Mouse (Mus musculus) stomach, embryonic 16.5 days (tissue): ENCODE measurements around the gene Ppp1r12a. TPM values are rescaled to one million over a fixed set of nuclear protein-coding genes. Genes with fewer than 3 reads are reported as not detected.
A peak's percentile ranks its signal among the peaks of the same experiment; 100 is the strongest.

Experiments
- ATAC-seq: fragments of 200-750 bp; cut with Nextera tagmentation; 2 replicates; pipeline ENCODE4 v1.8.0; 2017; ENCODE audit warnings: moderate number of reproducible peaks, moderate TSS enrichment; ENCODE audit not compliant: insufficient read depth, low FRiP score
- H3K27ac ChIP-seq: fragments of 300-500 bp; sonication (generic); 2 replicates; pipeline ENCODE4 v1.5.1; 2014; ENCODE audit warnings: low read length
- H3K27me3 ChIP-seq: fragments of 300-500 bp; sonication (generic); 2 replicates; pipeline ENCODE4 v1.6.1; 2014; ENCODE audit warnings: low read length, control low read depth, mixed read lengths; ENCODE audit not compliant: control insufficient read depth, insufficient read depth
- H3K36me3 ChIP-seq: fragments of 300-500 bp; sonication (generic); 2 replicates; pipeline ENCODE4 v1.6.1; 2014; ENCODE audit warnings: low read length; ENCODE audit not compliant: control insufficient read depth, insufficient read depth
- H3K4me1 ChIP-seq: fragments of 300-500 bp; sonication (generic); 2 replicates; pipeline ENCODE4 v1.6.1; 2014; ENCODE audit warnings: low read length, control low read depth, mixed read lengths; ENCODE audit not compliant: control insufficient read depth, insufficient read depth
- H3K4me2 ChIP-seq: fragments of 300-500 bp; sonication (generic); 2 replicates; pipeline ENCODE4 v1.6.1; 2014; ENCODE audit warnings: low read depth, low read length, mixed read lengths
- H3K4me3 ChIP-seq: fragments of 300-500 bp; sonication (generic); replicated peaks from 2 replicates; pipeline ENCODE4 v1.5.1; 2014; ENCODE audit warnings: mild to moderate bottlenecking, low read length
- H3K9ac ChIP-seq: fragments of 300-500 bp; sonication (generic); 2 replicates; pipeline ENCODE4 v1.6.1; 2014; ENCODE audit warnings: low read length
- H3K9me3 ChIP-seq: fragments of 300-500 bp; sonication (generic); replicated peaks from 2 replicates; pipeline ENCODE4 v1.6.1; 2016; ENCODE audit warnings: low read length, control low read depth; ENCODE audit not compliant: control insufficient read depth
- WGBS: fragments of 180-500 bp; shearing (Covaris S2); extraction: QIAGEN DNeasy Blood & Tissue Kit; methylation state at CpG from one replicate; pipeline ENCODE4 v1.1.7; 2014; 5-methylcytosine and 5-hydroxymethylcytosine counted together
- polyA plus RNA-seq: library from polyadenylated mRNA; unstranded; fragments of >200 nt; fragmentation: Nextera tagmentation; extraction: Ambion mirVana; gene quantifications from 2 replicates; pipeline ENCODE4 v1.2.1, GENCODE M21; 2015

Gene Ppp1r12a
- 104 and 117 TPM in 2 replicates for polyA plus RNA-seq

DNA sequence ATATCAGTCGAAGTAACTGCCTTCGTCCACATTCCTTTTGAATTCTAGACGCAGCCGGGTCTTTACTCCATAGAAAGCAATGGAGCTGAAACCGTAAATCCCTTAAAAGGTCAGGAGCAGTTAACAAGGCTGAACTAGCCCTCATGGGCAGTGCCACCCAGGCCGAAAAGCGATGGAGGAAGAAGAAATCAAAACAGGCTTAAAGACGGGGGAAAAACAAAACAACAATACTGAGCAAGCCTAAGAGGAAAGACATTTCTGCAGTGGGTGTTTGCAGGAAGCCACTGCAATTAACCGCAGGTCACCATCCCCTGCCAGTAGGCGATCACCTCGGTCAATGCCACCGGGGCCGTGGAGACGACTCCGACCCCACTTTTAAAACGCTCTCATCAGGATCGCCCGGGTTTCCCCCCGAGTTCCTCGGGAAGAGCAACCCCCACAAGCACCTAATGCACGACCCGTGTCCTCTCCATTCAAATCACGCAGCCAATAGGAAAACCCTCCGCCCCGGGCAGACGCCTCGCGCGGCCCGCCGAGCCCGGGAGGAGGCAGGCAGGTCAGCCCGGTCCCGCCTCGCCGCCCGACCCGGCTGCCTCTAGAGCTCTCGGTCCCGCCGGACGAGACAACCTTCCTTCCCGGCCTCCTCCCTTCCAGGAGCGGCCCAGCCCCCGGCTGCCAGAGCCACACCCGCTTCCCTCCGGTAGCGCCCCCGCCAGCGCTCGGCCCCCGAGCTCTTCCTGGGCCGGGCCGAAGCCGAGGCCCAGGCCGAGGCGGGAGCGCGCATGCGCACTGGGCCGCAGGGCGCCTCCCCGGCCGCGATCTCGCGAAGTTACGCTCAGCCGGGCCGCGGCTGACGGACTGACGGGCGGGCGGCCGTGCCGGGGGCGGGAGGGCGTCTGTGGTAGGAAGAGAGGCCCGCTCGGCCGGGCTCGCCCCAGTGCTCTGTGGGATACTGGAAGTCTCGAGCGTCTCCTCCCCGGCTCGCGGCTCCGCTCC lies at the start of gene Ppp1r12a:
TSS of gene Ppp1r12a (plus strand) at position 933 of the 996 bp plus-strand sequence.
- peak within 1 kb of the TSS; percentile 100 for H3K9ac ChIP-seq
- H3K27ac ChIP-seq, result peak within 1 kb of the TSS; percentile 99
- no peaks in the 10 kb centered on the region for H3K36me3 ChIP-seq
- no peaks in the 10 kb centered on the region for H3K9me3 ChIP-seq
- peak within 1 kb of the TSS; percentile 80 for H3K4me2 ChIP-seq
- WGBS, result under 1% methylated on average over 80 of the region's 89 CpGs
- H3K4me1 ChIP-seq, result peaks cover 16% of the 10 kb centered on the region
- ATAC-seq, result peak; percentile 96
- peak within 1 kb of the TSS; percentile 100 for H3K4me3 ChIP-seq
- H3K27me3 ChIP-seq, result no peaks in the 10 kb centered on the region

DNA sequence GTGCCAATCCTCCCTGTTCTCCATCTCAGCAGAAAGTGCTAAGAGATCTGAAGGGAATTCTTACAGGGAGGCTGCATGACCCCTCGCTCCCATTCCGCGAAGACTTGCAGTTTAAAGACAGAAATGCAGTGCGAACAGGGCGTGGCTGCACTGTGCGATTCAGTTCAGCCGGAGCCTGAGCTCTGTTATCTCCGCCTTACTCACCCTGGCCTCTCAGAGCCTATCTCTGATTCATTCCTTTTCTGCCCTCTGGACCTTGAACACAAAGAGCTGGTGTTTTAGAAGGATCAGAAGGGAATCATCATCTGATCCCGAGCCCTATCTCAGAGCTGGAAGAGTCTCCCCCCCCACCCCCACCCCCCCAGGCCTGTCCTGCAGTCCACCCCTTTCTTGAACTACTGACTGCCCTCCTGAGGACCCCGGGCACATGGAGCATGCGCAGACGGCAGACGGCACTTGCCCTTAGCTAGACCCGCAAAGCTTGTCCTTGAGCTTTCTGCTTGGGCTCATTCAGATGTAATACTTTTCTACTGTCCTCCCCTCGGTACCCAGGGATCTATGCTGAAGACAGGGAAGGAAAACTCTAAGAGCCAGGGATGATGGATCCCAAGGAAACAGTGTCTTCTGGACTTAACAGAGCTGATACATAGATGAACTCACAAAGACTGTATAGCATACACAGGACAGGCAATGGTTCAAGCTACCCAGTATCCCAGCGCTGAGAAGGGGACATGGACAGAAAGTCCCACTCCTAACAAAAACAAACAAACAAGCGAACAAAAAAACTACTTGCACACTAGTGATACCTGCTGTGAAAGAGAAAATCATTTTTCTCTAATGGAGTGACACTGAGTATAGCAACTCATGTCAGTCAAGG lies 48.4 kb upstream of the Ppp1r12a start:
- peak overlapping the region; percentile 47 for H3K4me2 ChIP-seq
- peak overlapping the region; percentile 5; the same call in 1 of the 2 replicates for H3K9ac ChIP-seq
- H3K27ac ChIP-seq, result no peak overlapping the region
- 25% methylated on average over 17 of the region's 17 CpGs for WGBS
- ATAC-seq, result peak; percentile 89
- no peaks in the 10 kb centered on the region for H3K27me3 ChIP-seq
- H3K36me3 ChIP-seq, result no peaks in the 10 kb centered on the region
- H3K4me1 ChIP-seq, result peaks cover 7% of the 10 kb centered on the region; the same call in 1 of the 2 replicates
- no peaks in the 10 kb centered on the region for H3K9me3 ChIP-seq
- H3K4me3 ChIP-seq, result peak overlapping the region; percentile 26

DNA sequence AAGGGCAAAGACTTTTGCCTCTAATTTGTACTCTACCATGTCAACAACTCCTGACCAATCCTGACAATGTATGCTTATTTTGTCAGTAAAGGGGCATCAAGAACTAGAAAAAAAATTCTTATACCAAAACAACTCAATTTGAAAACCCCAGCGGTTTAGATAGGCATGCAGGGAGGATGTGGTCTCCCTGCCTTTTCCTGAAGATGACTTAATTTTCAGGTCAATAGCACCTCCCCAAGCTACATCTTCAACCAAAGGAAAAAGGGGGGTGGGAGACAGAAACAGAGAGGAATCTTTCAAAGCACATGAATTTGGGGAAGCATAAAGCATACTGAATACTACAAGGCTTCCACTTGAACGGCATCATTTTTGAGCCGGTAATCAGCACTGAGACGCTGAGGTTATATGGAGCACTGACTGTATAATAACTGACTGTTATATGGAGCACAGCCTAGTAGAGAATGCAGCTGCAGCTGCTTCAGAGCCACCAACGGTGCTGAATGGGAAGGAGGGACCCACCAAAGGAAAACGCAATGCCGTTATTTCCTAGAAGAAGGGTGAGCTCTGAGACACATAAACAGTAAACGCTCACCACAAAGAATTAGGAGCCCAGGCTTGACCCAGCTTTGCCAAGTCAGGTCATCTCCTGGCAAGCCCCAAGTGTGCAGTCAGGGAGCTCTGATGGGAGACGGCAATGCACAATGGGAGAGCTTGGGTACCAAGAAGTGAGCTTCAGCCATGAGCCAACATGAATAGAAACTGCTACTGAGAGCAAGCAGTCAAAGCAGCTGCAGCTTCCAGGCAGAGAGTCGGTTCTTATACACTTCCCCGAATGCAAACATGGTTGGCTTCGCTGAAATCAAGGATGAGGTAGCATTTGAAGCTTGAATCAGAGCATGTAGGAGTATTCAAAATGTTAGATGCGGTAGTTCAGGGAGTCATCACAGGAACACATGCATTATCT lies 43.5 kb upstream of the Ppp1r12a start:
- ATAC-seq, result no peak
- WGBS, result 72% methylated on average over 13 of the region's 13 CpGs
- no peaks in the 10 kb centered on the region for H3K36me3 ChIP-seq

DNA sequence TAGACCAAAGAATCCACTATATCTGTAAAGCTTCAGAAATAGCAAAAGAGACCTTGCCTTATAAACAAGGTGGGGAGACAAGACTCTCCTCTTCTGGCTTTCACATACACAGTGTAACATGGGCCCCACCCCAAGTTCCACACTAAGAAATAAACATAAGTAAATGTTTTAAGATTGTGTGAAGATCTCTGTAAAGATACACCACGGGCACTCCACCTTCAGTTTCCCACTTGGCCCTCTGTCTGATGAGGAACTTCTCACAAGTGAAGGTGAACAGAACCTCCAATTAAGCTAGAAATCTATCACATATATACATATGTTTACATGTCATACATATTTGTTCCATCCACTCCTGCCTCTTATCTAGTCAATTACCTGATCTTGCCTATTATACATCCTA lies 42.6 kb upstream of the Ppp1r12a start:
- Histone ChIP-seq H3K4me1 (no peaks in the 10 kb centered on the region), H3K27ac (no peak overlapping the region), H3K4me2 (no peak overlapping the region), H3K9ac (no peak overlapping the region), H3K4me3 (no peak overlapping the region), H3K36me3 (no peaks in the 10 kb centered on the region), H3K9me3 (no peaks in the 10 kb centered on the region), H3K27me3 (no peaks in the 10 kb centered on the region)
- ATAC-seq, result no peak
- WGBS, result 56% methylated on average over 1 of the region's 1 CpGs

More for the DNA sequence above, 43.5 kb upstream of the Ppp1r12a start:
- Histone ChIP-seq H3K27ac (no peak overlapping the region), H3K4me2 (no peak overlapping the region), H3K4me3 (no peak overlapping the region), H3K9ac (no peak overlapping the region), H3K4me1 (peaks cover 3% of the 10 kb centered on the region; the same call in 1 of the 2 replicates), H3K9me3 (no peaks in the 10 kb centered on the region), H3K27me3 (no peaks in the 10 kb centered on the region)

DNA sequence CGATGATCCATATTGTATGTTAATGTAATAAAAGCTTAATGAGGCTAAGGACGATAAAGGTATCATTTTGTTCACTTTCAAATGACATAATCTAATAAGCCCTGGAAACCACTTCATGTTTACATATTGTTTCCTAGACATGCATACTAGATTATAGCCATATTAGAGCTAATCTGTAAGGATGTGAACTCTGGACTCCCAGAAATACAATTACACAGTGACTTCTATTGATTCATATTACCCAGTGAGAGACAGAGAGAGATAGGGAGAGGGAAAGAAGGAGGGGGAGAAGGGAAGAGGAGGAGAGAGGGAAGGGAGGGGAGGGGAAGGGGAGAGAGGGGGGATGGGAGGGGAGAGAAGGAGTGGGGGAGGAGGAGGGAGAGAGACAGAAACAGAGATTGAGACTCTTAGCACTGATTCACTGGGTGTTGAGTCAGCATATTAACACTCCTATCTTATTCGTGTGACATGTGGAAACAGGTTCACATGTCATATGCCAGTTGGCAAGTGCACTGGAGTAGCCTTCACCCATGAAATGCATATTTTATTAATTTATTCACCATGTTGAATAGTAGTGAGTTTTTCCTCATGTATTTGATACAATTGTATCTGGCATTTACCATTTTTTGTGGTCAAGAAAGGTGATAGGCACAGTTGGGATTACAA lies 36.9 kb upstream of the Ppp1r12a start:
- H3K4me1 ChIP-seq, result no peaks in the 10 kb centered on the region
- no peak overlapping the region for H3K27ac ChIP-seq
- H3K9me3 ChIP-seq, result no peaks in the 10 kb centered on the region
- no peaks in the 10 kb centered on the region for H3K36me3 ChIP-seq
- WGBS, result 65% methylated on average over 3 of the region's 3 CpGs
- ATAC-seq, result peak; percentile 40; the same call in 1 of the 2 replicates
- H3K27me3 ChIP-seq, result no peaks in the 10 kb centered on the region
- H3K9ac ChIP-seq, result no peak overlapping the region
- no peak overlapping the region for H3K4me2 ChIP-seq
- no peak overlapping the region for H3K4me3 ChIP-seq

DNA sequence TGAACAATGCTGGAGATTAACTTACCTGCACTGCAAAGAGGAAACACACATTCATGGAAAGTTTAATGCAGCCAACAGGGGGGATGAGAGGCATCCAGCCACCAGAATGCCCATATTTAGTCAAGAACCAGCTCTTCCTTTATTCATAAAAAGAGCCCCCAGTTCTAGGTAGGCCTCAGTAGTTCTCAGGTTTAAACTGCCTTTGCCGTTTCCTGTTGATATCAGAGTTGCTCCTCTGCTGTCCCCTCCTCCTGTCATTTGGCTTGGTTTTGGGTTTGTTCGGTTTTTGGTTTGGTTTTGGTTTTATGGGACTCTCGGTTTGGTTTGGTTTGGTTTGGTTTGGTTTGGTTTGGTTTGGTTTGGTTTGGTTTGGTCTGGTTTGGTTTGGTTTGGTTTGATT lies 32.8 kb upstream of the Ppp1r12a start:
- H3K27me3 ChIP-seq, result no peaks in the 10 kb centered on the region
- no peak overlapping the region for H3K4me3 ChIP-seq
- no peaks in the 10 kb centered on the region for H3K36me3 ChIP-seq
- no peak overlapping the region for H3K4me2 ChIP-seq
- H3K9ac ChIP-seq, result no peak overlapping the region
- no peak for ATAC-seq
- WGBS, result 92% methylated on average over 3 of the region's 3 CpGs
- no peaks in the 10 kb centered on the region for H3K4me1 ChIP-seq
- H3K9me3 ChIP-seq, result no peaks in the 10 kb centered on the region
- H3K27ac ChIP-seq, result no peak overlapping the region

DNA sequence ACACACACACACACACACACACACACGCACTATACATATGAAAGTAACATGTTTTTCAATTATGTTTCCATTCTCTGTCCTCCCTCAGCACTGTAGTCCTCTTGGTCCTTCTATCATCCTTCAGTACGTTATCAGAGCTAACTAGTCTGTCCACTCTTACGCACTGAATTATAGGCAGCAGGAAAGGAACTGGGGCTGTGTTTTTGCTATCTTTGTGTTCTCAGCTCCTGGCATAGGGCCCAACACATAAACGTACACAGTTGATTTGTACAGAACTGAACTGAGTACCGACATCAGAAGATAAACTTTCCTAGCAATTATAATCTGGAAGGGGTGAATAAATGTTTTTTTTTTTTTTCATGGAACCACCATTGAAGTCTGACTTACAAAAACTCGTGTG lies 30.1 kb upstream of the Ppp1r12a start:
- 40% methylated on average over 6 of the region's 6 CpGs for WGBS
- no peaks in the 10 kb centered on the region for H3K36me3 ChIP-seq
- H3K4me3 ChIP-seq, result no peak overlapping the region
- no peak overlapping the region for H3K4me2 ChIP-seq
- no peaks in the 10 kb centered on the region for H3K4me1 ChIP-seq
- H3K9ac ChIP-seq, result no peak overlapping the region
- H3K27ac ChIP-seq, result no peak overlapping the region
- 0 out of 2 replicates have a peak, but pooled peaks have one; percentile 25 for ATAC-seq
- H3K9me3 ChIP-seq, result no peaks in the 10 kb centered on the region
- no peaks in the 10 kb centered on the region for H3K27me3 ChIP-seq

DNA sequence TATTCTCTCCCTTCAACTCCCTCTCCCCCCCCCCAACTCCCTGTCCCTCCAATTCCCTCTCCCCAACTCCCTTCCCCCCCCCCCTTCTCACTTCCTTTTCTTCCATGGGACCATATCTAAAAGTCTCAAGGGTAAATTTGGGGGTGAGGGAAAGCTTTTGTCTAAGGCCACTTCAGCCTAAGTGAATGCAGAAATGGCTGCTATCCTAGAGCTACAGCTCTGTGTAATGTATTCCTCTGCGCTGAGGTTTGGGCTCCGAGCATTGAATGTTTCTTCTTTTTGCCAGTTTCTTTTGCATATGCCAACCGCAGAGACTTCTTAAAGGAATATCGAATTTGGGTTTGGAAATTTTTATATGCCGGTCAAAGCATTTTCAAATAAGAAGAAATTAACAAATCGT lies 28.7 kb upstream of the Ppp1r12a start:
- no peak overlapping the region for H3K27ac ChIP-seq
- no peaks in the 10 kb centered on the region for H3K36me3 ChIP-seq
- ATAC-seq, result no peak
- no peaks in the 10 kb centered on the region for H3K4me1 ChIP-seq
- no peak overlapping the region for H3K4me2 ChIP-seq
- 88% methylated on average over 6 of the region's 6 CpGs for WGBS
- no peak overlapping the region for H3K4me3 ChIP-seq
- H3K9ac ChIP-seq, result no peak overlapping the region
- H3K27me3 ChIP-seq, result no peaks in the 10 kb centered on the region
- H3K9me3 ChIP-seq, result no peaks in the 10 kb centered on the region
